Mouse (Mus musculus) liver, adult 2 months (tissue): ENCODE results near the gene Plekhg1. TPM values are rescaled to one million over a fixed set of nuclear protein-coding genes. Genes with fewer than 3 reads are reported as not detected.

Experiments
- DNase-seq: peaks from one replicate; pipeline ENCODE4 v3.0.0-alpha.2; 2011; ENCODE audit warnings: low read depth, low spot score; ENCODE audit errors: extremely low read depth
- H3K27ac ChIP-seq: fragments of 200-500 bp; replicated peaks from 2 replicates; pipeline ENCODE4 v1.5.1; 2012; ENCODE audit warnings: low read depth, mild to moderate bottlenecking, control low read depth, inconsistent platforms, low read length; ENCODE audit not compliant: insufficient read depth
- H3K27me3 ChIP-seq: fragments of 200-500 bp; 2 replicates; pipeline ENCODE4 v1.6.1; 2012; ENCODE audit warnings: mild to moderate bottlenecking, moderate library complexity, low read length, inconsistent platforms; ENCODE audit not compliant: control insufficient read depth, insufficient read depth
- H3K36me3 ChIP-seq: fragments of 200-500 bp; 2 replicates; pipeline ENCODE4 v1.6.1; 2012; ENCODE audit warnings: low read length, inconsistent platforms; ENCODE audit not compliant: control insufficient read depth, insufficient read depth
- H3K4me1 ChIP-seq: fragments of 200-500 bp; 2 replicates; pipeline ENCODE4 v1.6.1; 2011; ENCODE audit warnings: low read length; ENCODE audit not compliant: control insufficient read depth, insufficient read depth
- H3K4me3 ChIP-seq: fragments of 200-500 bp; 2 replicates; pipeline ENCODE4 v1.5.1; 2011; ENCODE audit warnings: low read depth, mild to moderate bottlenecking, control low read depth, low read length, moderate library complexity; ENCODE audit not compliant: insufficient read depth
- H3K79me2 ChIP-seq: fragments of 200-500 bp; 2 replicates; pipeline ENCODE4 v1.6.1; 2012; ENCODE audit warnings: inconsistent platforms, mild to moderate bottlenecking, low read length, moderate library complexity; ENCODE audit not compliant: control insufficient read depth, insufficient read depth
- H3K9ac ChIP-seq: fragments of 200-500 bp; 2 replicates; pipeline ENCODE4 v1.6.1; 2012; ENCODE audit warnings: low read depth, mild to moderate bottlenecking, control low read depth, inconsistent platforms, low read length
- CTCF ChIP-seq: fragments of 200-500 bp; IDR thresholded peaks from 2 replicates; pipeline ENCODE4 v1.5.1; 2011; ENCODE audit warnings: low read depth, low read length, control low read depth
- POLR2A ChIP-seq: fragments of 200-500 bp; IDR thresholded peaks from 2 replicates; pipeline ENCODE4 v1.6.1; 2011; ENCODE audit warnings: low read length, control low read depth; ENCODE audit not compliant: insufficient read depth; ENCODE audit errors: extremely low read depth
- WGBS: fragments of 180-500 bp; shearing (Covaris S2); methylation state at CpG from one replicate; pipeline ENCODE4 v1.1.7; 2018; 5-methylcytosine and 5-hydroxymethylcytosine counted together
- polyA plus RNA-seq: library from polyadenylated mRNA; depleted of rRNA; stranded (reverse); fragments of >200 nt; gene quantifications from 2 replicates; pipeline ENCODE4 v1.2.3, GENCODE M21; 2012
- total RNA-seq: library from RNA; depleted of rRNA; stranded (reverse); fragments of >200 nt; gene quantifications from 2 replicates; pipeline ENCODE4 v1.2.3, GENCODE M21; 2014

Gene Plekhg1
- total and polyA plus RNA-seq, 2 experiments, result 1.2 to 6.0 TPM

GRCm38 (mm10) chr10:3823826-3824225, 83.7 kb downstream of the Plekhg1 start:
- no peak for TF ChIP-seq CTCF
- no peak for TF ChIP-seq POLR2A
- peak; percentile 25 for DNase-seq
- H3K27ac ChIP-seq, result no peak overlapping the region
- no peaks in the 10 kb centered on the region for H3K36me3 ChIP-seq
- H3K9ac ChIP-seq, result no peak overlapping the region
- no peaks in the 10 kb centered on the region for H3K27me3 ChIP-seq
- no peak overlapping the region for H3K4me3 ChIP-seq
- H3K4me1 ChIP-seq, result no peaks in the 10 kb centered on the region
- WGBS, result 54% methylated on average over 6 of the region's 6 CpGs
- H3K79me2 ChIP-seq, result no peaks in the 10 kb centered on the region

DNA sequence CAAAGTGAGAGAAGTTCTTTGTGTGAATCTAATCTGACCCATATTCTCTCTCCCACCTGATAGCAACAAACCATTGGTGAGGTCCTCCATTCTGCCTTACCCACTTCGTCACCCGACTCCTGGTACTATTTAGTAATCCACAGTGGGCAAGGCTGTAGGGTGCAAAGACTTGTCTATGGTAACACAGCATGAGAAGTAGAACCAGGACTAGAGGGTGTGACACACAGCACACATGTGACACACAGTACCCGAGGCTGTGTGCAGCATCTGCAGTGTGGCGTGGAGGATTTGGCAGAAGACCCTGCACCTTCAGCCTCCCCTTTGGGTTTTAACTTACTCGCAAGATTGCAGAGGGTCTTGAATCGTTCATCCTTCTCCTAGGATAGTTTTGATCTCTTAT, 85.9 kb downstream of the Plekhg1 start:
- Histone ChIP-seq H3K4me1 (no peaks in the 10 kb centered on the region), H3K4me3 (no peak overlapping the region), H3K27ac (no peak overlapping the region), H3K9ac (no peak overlapping the region), H3K27me3 (no peaks in the 10 kb centered on the region), H3K36me3 (no peaks in the 10 kb centered on the region), H3K79me2 (no peaks in the 10 kb centered on the region)
- no peak for DNase-seq
- TF ChIP-seq POLR2A (no peak), CTCF (no peak)
- WGBS, result 88% methylated on average over 6 of the region's 6 CpGs

DNA sequence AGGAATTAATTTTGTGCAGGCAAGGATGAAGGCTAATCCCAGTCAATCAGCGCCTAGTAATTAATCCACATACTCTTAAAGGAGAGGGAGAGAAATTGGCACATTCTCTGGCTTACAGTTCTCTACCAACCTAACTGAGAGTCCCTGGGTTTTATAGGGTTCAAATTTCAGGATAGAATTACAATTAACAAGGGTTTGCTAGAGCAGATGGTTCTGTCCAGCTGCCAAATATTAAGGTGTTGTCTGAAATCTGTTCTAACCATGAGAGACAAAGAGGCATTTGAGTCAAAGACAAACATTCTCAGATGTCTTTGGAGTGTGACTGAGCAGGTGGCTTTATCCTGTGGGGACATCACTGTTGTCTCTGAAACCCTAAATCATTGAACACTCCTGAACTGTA, 87.2 kb downstream of the Plekhg1 start:
- 97% methylated on average over 1 of the region's 1 CpGs for WGBS
- H3K4me1 ChIP-seq, result no peaks in the 10 kb centered on the region
- no peak overlapping the region for H3K9ac ChIP-seq
- no peaks in the 10 kb centered on the region for H3K79me2 ChIP-seq
- H3K27me3 ChIP-seq, result no peaks in the 10 kb centered on the region
- H3K4me3 ChIP-seq, result no peak overlapping the region
- TF ChIP-seq POLR2A (no peak), CTCF (no peak)
- DNase-seq, result no peak
- H3K27ac ChIP-seq, result no peak overlapping the region
- no peaks in the 10 kb centered on the region for H3K36me3 ChIP-seq

GRCm38 (mm10) chr10:3829472-3829871, 89.3 kb downstream of the Plekhg1 start:
- 61% methylated on average over 5 of the region's 5 CpGs for WGBS
- TF ChIP-seq POLR2A, result no peak
- TF ChIP-seq CTCF, result no peak
- no peaks in the 10 kb centered on the region for H3K27me3 ChIP-seq
- H3K27ac ChIP-seq, result no peak overlapping the region
- H3K4me1 ChIP-seq, result no peaks in the 10 kb centered on the region
- no peak overlapping the region for H3K4me3 ChIP-seq
- H3K36me3 ChIP-seq, result no peaks in the 10 kb centered on the region
- DNase-seq, result no peak
- no peaks in the 10 kb centered on the region for H3K79me2 ChIP-seq
- no peak overlapping the region for H3K9ac ChIP-seq

- no peaks in the 10 kb centered on the region for H3K36me3 ChIP-seq
- H3K27ac ChIP-seq, result no peak overlapping the region
- H3K4me1 ChIP-seq, result no peaks in the 10 kb centered on the region
- DNase-seq, result no peak
- H3K9ac ChIP-seq, result no peak overlapping the region
- no peaks in the 10 kb centered on the region for H3K79me2 ChIP-seq
- no peak overlapping the region for H3K4me3 ChIP-seq
- WGBS, result 96% methylated on average over 1 of the region's 1 CpGs
- no peaks in the 10 kb centered on the region for H3K27me3 ChIP-seq
- TF ChIP-seq CTCF (no peak), POLR2A (no peak)
Observed at GRCm38 (mm10) chr10:3830618-3831017, 90.5 kb downstream of the Plekhg1 start.

GRCm38 (mm10) chr10:3831597-3832351, 91.6 kb downstream of the Plekhg1 start:
- peak overlapping the region; percentile 27; the same call in 1 of the 2 replicates for H3K27ac ChIP-seq
- H3K4me3 ChIP-seq, result no peak overlapping the region
- H3K4me1 ChIP-seq, result peaks cover 3% of the 10 kb centered on the region; the same call in 1 of the 2 replicates
- TF ChIP-seq POLR2A, result no peak
- TF ChIP-seq CTCF, result no peak
- WGBS, result 79% methylated on average over 11 of the region's 11 CpGs
- H3K79me2 ChIP-seq, result no peaks in the 10 kb centered on the region
- H3K9ac ChIP-seq, result no peak overlapping the region
- no peaks in the 10 kb centered on the region for H3K36me3 ChIP-seq
- peak; percentile 33 for DNase-seq
- H3K27me3 ChIP-seq, result no peaks in the 10 kb centered on the region
